Mouse (Mus musculus) CH12.LX (cell line): ENCODE data around the gene Cldnd2.

Experiments
- EP300 ChIP-seq: IDR thresholded peaks from 2 replicates; pipeline ENCODE4 v1.6.1; 2011; ENCODE audit warnings: low read length, improper control_type of control experiment
- KAT2A ChIP-seq: IDR thresholded peaks from 2 replicates; pipeline ENCODE4 v1.6.1; 2012; ENCODE audit warnings: low read length, improper control_type of control experiment, inconsistent platforms; ENCODE audit not compliant: insufficient replicate concordance
- ZMIZ1 ChIP-seq: IDR thresholded peaks from 2 replicates; pipeline ENCODE4 v1.6.1; 2012; ENCODE audit warnings: low read depth, mild to moderate bottlenecking, inconsistent platforms, low read length, improper control_type of control experiment
- ZNF384 ChIP-seq: IDR thresholded peaks from 2 replicates; pipeline ENCODE4 v1.6.1; 2012; ENCODE audit warnings: low read depth, low read length, improper control_type of control experiment, inconsistent platforms

- TF ChIP-seq EP300 (no peak), ZNF384 (no peak), ZMIZ1 (no peak), KAT2A (no peak)
Observed at GRCm38 (mm10) chr7:43423991-43424625, 16.5 kb upstream of the Cldnd2 start.
